ENCODE assay signal across 8 mouse cellular contexts in genomic region chr7:67520959-67521358, GRCm38 (mm10).
DNase-seq lines count a peak whose midpoint lies in the region; TF ChIP-seq lines count a peak whose summit lies in the region.
"Had no signal": no experiment of that assay in that cellular context is flagged by ENCODE, and none has a peak within 500 bp of the region (broad histone marks: within the 10 kb centered on the region; RNA-seq: fewer than 3 reads in every experiment).

No protein-coding gene starts in this region.

- H3K27me3 ChIP-seq in ES-Bruce4 (ENCODE audit: control insufficient read depth, insufficient read depth, low read length, poor library complexity, severe bottlenecking) = no peaks in the 10 kb centered on the region
- H3K27me3 ChIP-seq: neural tube, embryonic 13.5 days had no signal

- intact Hi-C loops in heart, postnatal 36 days (cut with DNase I) = loop anchor here (5.0 kb wide), 1 partner anchor 279 kb away; no protein-coding TSS in a partner anchor
- intact Hi-C loops in heart, postnatal 14 days (cut with DNase I) = no loop called here

- H3K9ac ChIP-seq in ES-Bruce4 (ENCODE audit: low read depth, poor library complexity, severe bottlenecking) = no peak overlapping the region
- H3K9ac ChIP-seq: neural tube, embryonic 13.5 days had no signal

- no peak for TF ChIP-seq POLR2A in ES-Bruce4 (IDR thresholded peaks at IDR 0.05; ENCODE audit: insufficient read depth, low read length)

- TF ChIP-seq CTCF in ES-Bruce4 (IDR thresholded peaks at IDR 0.05; ENCODE audit: low read depth, low read length) = peak; percentile 28

- no peaks in the 10 kb centered on the region for H3K4me1 ChIP-seq in ES-Bruce4 (ENCODE audit: control insufficient read depth, insufficient read depth, low read length)

- H3K27ac ChIP-seq in ES-Bruce4 (ENCODE audit: insufficient read depth, low read length) = no peak overlapping the region
- H3K27ac ChIP-seq: neural tube, embryonic 13.5 days had no signal

- no peaks in the 10 kb centered on the region for H3K36me3 ChIP-seq in ES-Bruce4 (ENCODE audit: control insufficient read depth, insufficient read depth, low read length, poor library complexity, severe bottlenecking)
- H3K36me3 ChIP-seq: neural tube, embryonic 13.5 days had no signal

- TF ChIP-seq EP300 in ES-Bruce4 (IDR thresholded peaks at IDR 0.05; ENCODE audit: insufficient read depth, low read depth, low read length) = no peak

- no peaks in the 10 kb centered on the region for H3K9me3 ChIP-seq in ES-Bruce4 (replicated peaks; ENCODE audit: control insufficient read depth, insufficient read depth, low read length, poor library complexity, severe bottlenecking)
- H3K9me3 ChIP-seq: neural tube, embryonic 13.5 days had no signal

- H3K4me3 ChIP-seq in ES-Bruce4 (ENCODE audit: low read depth, low read length) = no peak overlapping the region
- H3K4me3 ChIP-seq: neural tube, embryonic 13.5 days had no signal

- DNase-seq in heart, postnatal 36 days = peak; percentile 23 to 27
- DNase-seq in heart, postnatal 14 days = no peak
- peak; percentile 26 for DNase-seq in 416B (ENCODE audit: low read depth)
- peak; percentile 18 for DNase-seq in lung, postnatal 25 days (ENCODE audit: low spot score)
- DNase-seq in right cerebral cortex, postnatal 10 days (ENCODE audit: low spot score in 2 of 2) = no peak
- DNase-seq in T-cell, adult 2 months (ENCODE audit: low spot score) = no peak

Comparison
In these comparisons a context has a peak if more than half of its experiments do, and no peak if none do; other contexts are left out.
1. DNase-seq: peak in heart, postnatal 36 days (2 of 2), 416B (single experiment) and lung, postnatal 25 days (single experiment); none in heart, postnatal 14 days (0 of 2), right cerebral cortex, postnatal 10 days (0 of 2) and T-cell, adult 2 months (single experiment).